Mouse (Mus musculus) heart, embryonic 14.5 days (tissue): ENCODE measurements around the gene Vangl2. TPM values are rescaled to one million over a fixed set of nuclear protein-coding genes. Genes with fewer than 3 reads are reported as not detected.

Experiments
- ATAC-seq: fragments of 200-750 bp; cut with Nextera tagmentation; 2 replicates; pipeline ENCODE4 v1.8.0; 2017; ENCODE audit warnings: low read depth, moderate TSS enrichment; ENCODE audit not compliant: insufficient number of reproducible peaks, insufficient read depth, low FRiP score
- H3K27ac ChIP-seq, 2 experiments: fragments of 200-500 bp in 1 of 2; fragments of 300-500 bp in 1 of 2; sonication (generic) in 1 of 2; replicated peaks in 1 of 2; 2 replicates each; pipeline ENCODE4 v1.5.1; 2012 to 2014; ENCODE audit warnings: low read depth in 2 of 2, low read length in 2 of 2, control low read depth in 1 of 2, mild to moderate bottlenecking in 1 of 2, mixed read lengths in 1 of 2; ENCODE audit not compliant: control insufficient read depth in 1 of 2, insufficient read depth in 1 of 2
- H3K27me3 ChIP-seq: fragments of 300-500 bp; sonication (generic); 2 replicates; pipeline ENCODE4 v1.6.1; 2014; ENCODE audit warnings: mild to moderate bottlenecking, low read length, control low read depth; ENCODE audit not compliant: control insufficient read depth, insufficient read depth
- H3K36me3 ChIP-seq: fragments of 300-500 bp; sonication (generic); 2 replicates; pipeline ENCODE4 v1.6.1; 2014; ENCODE audit warnings: mild to moderate bottlenecking, control low read depth, low read length, mixed read lengths; ENCODE audit not compliant: control insufficient read depth, insufficient read depth
- H3K4me1 ChIP-seq, 2 experiments: fragments of 200-500 bp in 1 of 2; fragments of 300-500 bp in 1 of 2; sonication (generic) in 1 of 2; 2 replicates each; pipeline ENCODE4 v1.6.1; 2012 to 2014; ENCODE audit warnings: low read length in 2 of 2, control low read depth in 1 of 2, mixed read lengths in 1 of 2; ENCODE audit not compliant: control insufficient read depth in 2 of 2, insufficient read depth in 2 of 2
- H3K4me2 ChIP-seq: fragments of 300-500 bp; sonication (generic); 2 replicates; pipeline ENCODE4 v1.6.1; 2014; ENCODE audit warnings: mild to moderate bottlenecking, low read length
- H3K4me3 ChIP-seq, 2 experiments: fragments of 200-500 bp in 1 of 2; fragments of 300-500 bp in 1 of 2; sonication (generic) in 1 of 2; 2 replicates each; pipeline ENCODE4 v1.5.1; 2012 to 2014; ENCODE audit warnings: low read length in 2 of 2, mild to moderate bottlenecking in 2 of 2, control low read depth in 1 of 2, low read depth in 1 of 2, moderate library complexity in 1 of 2; ENCODE audit not compliant: control insufficient read depth in 1 of 2, insufficient read depth in 1 of 2
- H3K9ac ChIP-seq: fragments of 300-500 bp; sonication (generic); 2 replicates; pipeline ENCODE4 v1.6.1; 2014; ENCODE audit warnings: mild to moderate bottlenecking, low read length
- H3K9me3 ChIP-seq: fragments of 300-500 bp; sonication (generic); 2 replicates; pipeline ENCODE4 v1.6.1; 2016; ENCODE audit warnings: low read length, control low read depth; ENCODE audit not compliant: control insufficient read depth
- WGBS: fragments of 180-500 bp; shearing (Covaris S2); extraction: QIAGEN DNeasy Blood & Tissue Kit; methylation state at CpG from one replicate; pipeline ENCODE4 v1.1.7; 2014; 5-methylcytosine and 5-hydroxymethylcytosine counted together
- polyA plus RNA-seq: library from polyadenylated mRNA; unstranded; fragments of >200 nt; fragmentation: Nextera tagmentation; extraction: Ambion mirVana; gene quantifications from 2 replicates; pipeline ENCODE4 v1.2.1, GENCODE M21; 2014

Gene Vangl2
- polyA plus RNA-seq, 1 experiment from 2014 or later = 9.2 TPM

GRCm38 (mm10) chr1:171983372-171984001 is 44.8 kb downstream of the Vangl2 start:
- Histone ChIP-seq H3K4me2 (no peak overlapping the region), H3K4me1 (no peaks in the 10 kb centered on the region), H3K27ac (no peak overlapping the region), H3K27me3 (no peaks in the 10 kb centered on the region), H3K36me3 (no peaks in the 10 kb centered on the region), H3K4me3 (no peak overlapping the region), H3K9me3 (0 out of 2 replicates have a peak, but pooled peaks cover 4% of the 10 kb centered on the region), H3K9ac (no peak overlapping the region)
- ATAC-seq = no peak
- WGBS = 55% methylated on average over 3 of the region's 3 CpGs

- Histone ChIP-seq H3K9me3 (no peaks in the 10 kb centered on the region), H3K4me2 (no peak overlapping the region)
- WGBS = 61% methylated on average over 4 of the region's 4 CpGs
Measured at GRCm38 (mm10) chr1:171982740-171983139, 45.5 kb downstream of the Vangl2 start.

GRCm38 (mm10) chr1:171982170-171982569 is 46.1 kb downstream of the Vangl2 start:
- no peaks in the 10 kb centered on the region for H3K9me3 ChIP-seq
- no peaks in the 10 kb centered on the region for H3K36me3 ChIP-seq
- H3K4me3 ChIP-seq = no peak overlapping the region
- H3K4me2 ChIP-seq = no peak overlapping the region
- 60% methylated on average over 5 of the region's 5 CpGs for WGBS
- H3K27me3 ChIP-seq = no peaks in the 10 kb centered on the region
- no peak overlapping the region for H3K9ac ChIP-seq
- no peak overlapping the region for H3K27ac ChIP-seq
- no peak for ATAC-seq
- no peaks in the 10 kb centered on the region for H3K4me1 ChIP-seq

More at GRCm38 (mm10) chr1:171982740-171983139, 45.5 kb downstream of the Vangl2 start:
- Histone ChIP-seq H3K36me3 (no peaks in the 10 kb centered on the region), H3K4me3 (no peak overlapping the region), H3K4me1 (no peaks in the 10 kb centered on the region), H3K9ac (no peak overlapping the region), H3K27me3 (no peaks in the 10 kb centered on the region), H3K27ac (no peak overlapping the region)
- ATAC-seq = no peak

- Histone ChIP-seq H3K36me3 (no peaks in the 10 kb centered on the region), H3K9me3 (no peaks in the 10 kb centered on the region), H3K4me3 (no peak overlapping the region), H3K9ac (no peak overlapping the region), H3K4me2 (no peak overlapping the region), H3K27me3 (no peaks in the 10 kb centered on the region), H3K4me1 (no peaks in the 10 kb centered on the region), H3K27ac (no peak overlapping the region)
- no peak for ATAC-seq
- WGBS = 90% methylated on average over 13 of the region's 13 CpGs
Measured at GRCm38 (mm10) chr1:171979969-171980730, 48.1 kb downstream of the Vangl2 start.

GRCm38 (mm10) chr1:171977891-171978290 is 50.4 kb downstream of the Vangl2 start:
- Histone ChIP-seq H3K27me3 (no peaks in the 10 kb centered on the region), H3K9ac (no peak overlapping the region), H3K4me2 (no peak overlapping the region), H3K36me3 (no peaks in the 10 kb centered on the region), H3K27ac (no peak overlapping the region), H3K4me1 (no peaks in the 10 kb centered on the region), H3K4me3 (no peak overlapping the region), H3K9me3 (peaks cover 4% of the 10 kb centered on the region; the same call in 1 of the 2 replicates)
- ATAC-seq = no peak
- WGBS = 76% methylated on average over 2 of the region's 2 CpGs

- 88% methylated on average over 14 of the region's 14 CpGs for WGBS
- ATAC-seq = no peak
- Histone ChIP-seq H3K27me3 (no peaks in the 10 kb centered on the region), H3K9me3 (peaks cover 4% of the 10 kb centered on the region; the same call in 1 of the 2 replicates), H3K4me3 (no peak overlapping the region), H3K9ac (no peak overlapping the region), H3K36me3 (no peaks in the 10 kb centered on the region), H3K4me2 (no peak overlapping the region), H3K27ac (no peak overlapping the region), H3K4me1 (no peaks in the 10 kb centered on the region)
Measured at GRCm38 (mm10) chr1:171976826-171977539, 51.3 kb downstream of the Vangl2 start.

- Histone ChIP-seq H3K4me1 (no peaks in the 10 kb centered on the region), H3K9me3 (peaks cover 4% of the 10 kb centered on the region; the same call in 1 of the 2 replicates), H3K4me3 (no peak overlapping the region), H3K9ac (no peak overlapping the region), H3K4me2 (no peak overlapping the region), H3K27ac (no peak overlapping the region), H3K27me3 (no peaks in the 10 kb centered on the region), H3K36me3 (no peaks in the 10 kb centered on the region)
- WGBS = 84% methylated on average over 4 of the region's 4 CpGs
- ATAC-seq = no peak
Measured at GRCm38 (mm10) chr1:171975831-171976230, 52.4 kb downstream of the Vangl2 start.
